Mouse (Mus musculus) lung, postnatal 0 days (tissue): ENCODE measurements around the gene 1700042G07Rik.

Experiments used
- CTCF ChIP-seq: IDR thresholded peaks from 2 replicates; pipeline ENCODE4 v1.5.1; 2016; ENCODE audit warnings: antibody characterized with exemption, mild to moderate bottlenecking
- EP300 ChIP-seq: IDR thresholded peaks from 2 replicates; pipeline ENCODE4 v1.6.1; 2016; ENCODE audit warnings: antibody characterized with exemption, mild to moderate bottlenecking, control low read depth

GRCm38 (mm10) chr4:116221996-116222842 lies 49.0 kb downstream of the 1700042G07Rik start:
- no peak for TF ChIP-seq CTCF
- TF ChIP-seq EP300 = no peak; the same call in 1 of the 2 replicates
